Mouse (Mus musculus): ENCODE measurements around the gene Eif4g1. TPM values are rescaled to one million over a fixed set of nuclear protein-coding genes. Genes with fewer than 3 reads are reported as not detected.

Gene Eif4g1
- total RNA-seq, 2 experiments from 2014 or later: 289 to 306 TPM

DNA sequence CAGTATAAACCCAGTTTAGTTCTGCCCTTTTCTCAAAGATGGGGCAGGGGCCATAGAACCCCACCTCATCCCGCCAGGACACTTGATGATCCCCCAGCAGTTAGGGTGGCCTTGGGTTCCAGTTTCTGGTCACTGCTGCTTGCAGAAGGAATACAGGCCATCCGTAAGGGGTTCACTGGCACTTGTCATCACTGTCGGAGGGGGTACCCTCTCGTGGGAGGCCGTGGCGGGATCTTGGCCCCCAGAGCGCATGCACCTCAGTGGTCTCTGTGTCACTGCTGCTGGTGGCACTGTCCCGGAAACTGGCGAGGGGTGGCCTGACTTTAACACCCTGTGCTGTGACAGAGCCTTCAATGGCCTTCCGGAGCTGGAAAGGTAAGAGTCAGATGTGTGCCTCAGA is 35.0 kb downstream of the Eif4g1 start:
- DNase-seq (ENCODE audit: extremely low spot score in 1 of 2, low spot score in 1 of 2): no peak

DNA sequence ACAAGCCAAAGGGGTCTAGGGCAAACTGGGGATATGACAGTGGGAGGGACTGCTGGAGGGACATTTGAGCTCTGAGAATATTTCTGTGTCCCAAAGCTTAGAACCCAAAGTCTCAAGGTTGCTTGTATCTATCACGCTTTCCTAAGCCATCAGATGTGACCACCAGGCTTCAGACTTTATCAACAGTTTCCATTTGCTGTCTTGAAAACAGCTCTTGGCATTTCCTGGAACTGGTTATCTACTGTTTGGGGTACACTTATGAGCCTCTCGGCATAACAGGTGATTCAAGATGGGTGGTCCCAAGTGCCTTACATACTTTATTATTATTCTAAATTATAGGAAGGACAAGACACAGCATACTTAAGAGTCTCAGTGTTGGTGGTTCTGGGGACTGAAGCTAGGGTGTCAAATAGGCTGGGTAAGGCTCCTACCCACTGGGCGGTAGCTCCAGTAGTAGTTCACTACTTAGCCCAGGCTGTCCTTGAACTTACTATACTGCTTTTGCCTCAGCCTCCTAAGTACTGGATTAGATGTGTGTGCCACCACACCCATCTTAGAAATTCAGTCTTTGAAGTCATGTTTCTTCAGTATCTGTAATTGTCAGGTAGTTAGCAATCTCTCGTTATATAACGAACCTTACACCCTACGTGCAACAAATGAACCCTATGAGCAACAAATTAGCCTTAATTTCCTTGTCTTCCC is 35.7 kb downstream of the Eif4g1 start:
- DNase-seq (ENCODE audit: extremely low spot score in 1 of 2, low spot score in 1 of 2): no peak

DNA sequence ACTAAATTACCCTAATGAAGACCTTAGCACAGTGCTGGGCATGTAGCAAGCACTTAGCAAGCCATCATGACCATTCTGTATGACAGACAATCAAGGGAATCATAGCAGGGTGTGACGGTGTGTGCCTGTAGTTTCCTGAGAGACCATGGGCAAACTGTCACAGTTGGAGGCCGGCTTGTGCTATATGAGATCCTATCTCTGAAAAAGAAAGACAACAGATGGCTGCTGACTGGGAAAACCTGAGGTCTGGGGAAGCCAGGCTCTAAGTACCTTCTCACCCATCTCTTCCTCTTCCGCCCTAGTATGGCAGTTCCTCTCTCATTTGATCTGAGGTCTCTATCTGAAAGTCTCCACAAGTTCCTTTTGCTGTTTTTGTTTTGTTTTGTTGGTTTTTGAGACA is 37.7 kb downstream of the Eif4g1 start:
- DNase-seq (ENCODE audit: extremely low spot score in 1 of 2, low spot score in 1 of 2): no peak

DNA sequence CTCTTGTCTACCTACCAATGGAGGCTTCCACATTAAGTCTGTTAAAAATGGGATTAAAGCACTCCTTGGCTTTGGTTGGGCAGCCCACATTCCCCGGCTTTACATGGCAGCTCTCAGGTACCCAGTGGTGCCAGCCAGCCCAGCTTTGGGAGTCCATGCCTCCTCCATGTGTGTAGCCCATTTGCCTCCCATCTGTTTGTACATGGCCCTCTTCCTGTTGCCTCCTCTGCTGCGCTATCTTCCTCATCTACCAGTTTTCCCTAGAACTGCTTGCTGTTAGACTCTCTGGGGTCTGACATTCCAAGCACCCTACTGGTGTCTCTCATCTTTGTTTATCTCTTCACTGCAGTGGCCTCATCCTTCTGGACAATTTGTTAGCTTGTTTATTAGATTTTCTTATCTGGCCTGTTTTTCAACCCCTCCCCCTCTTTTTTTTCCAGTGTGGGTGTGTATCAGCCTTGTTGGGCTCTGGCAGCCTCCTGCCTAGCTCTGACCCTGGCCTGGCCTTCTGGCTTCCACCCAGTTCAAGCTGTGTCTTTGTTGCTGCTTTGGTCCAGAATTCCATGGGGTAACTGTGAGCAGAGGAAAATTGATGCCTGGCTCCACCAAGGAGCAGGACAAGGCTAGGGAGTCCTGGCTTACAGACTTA is 38.4 kb downstream of the Eif4g1 start:
- no peak for DNase-seq (ENCODE audit: extremely low spot score in 1 of 2, low spot score in 1 of 2)

DNA sequence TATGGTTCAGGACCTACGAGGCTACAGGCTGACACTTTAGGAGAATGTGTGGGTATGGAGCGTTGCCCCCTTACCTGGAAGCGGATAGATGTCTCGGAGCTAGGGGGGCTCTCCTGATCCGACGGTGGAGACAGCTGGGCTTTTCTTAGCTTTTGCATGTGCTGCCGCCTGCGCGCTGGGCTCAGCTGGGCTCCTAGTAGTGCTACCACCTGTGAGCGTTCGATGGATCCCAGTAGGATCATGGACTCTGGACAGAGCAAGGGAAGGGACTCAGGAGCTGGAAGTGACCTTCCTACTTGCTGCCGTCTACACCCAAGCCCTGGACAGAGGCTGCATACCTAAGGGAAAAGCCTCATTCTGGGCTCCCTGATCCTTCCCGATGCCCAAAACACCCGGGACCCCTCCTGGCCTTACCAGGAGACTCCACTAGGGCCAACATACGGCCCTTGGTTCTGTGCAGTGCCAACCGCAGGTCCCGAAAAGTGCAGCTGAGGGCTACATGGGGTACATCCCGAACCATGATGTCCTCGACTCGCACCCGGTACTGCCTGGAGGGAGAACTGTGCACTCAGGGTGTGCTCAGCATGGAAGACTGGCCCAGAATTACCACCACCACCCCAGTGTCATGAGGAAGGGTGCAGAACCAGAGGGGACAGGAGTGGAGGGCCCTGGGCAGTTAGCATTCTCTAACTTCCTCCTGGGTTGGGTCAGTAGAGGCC is 40.3 kb downstream of the Eif4g1 start:
- DNase-seq (ENCODE audit: extremely low spot score in 1 of 2, low spot score in 1 of 2): no peak

DNA sequence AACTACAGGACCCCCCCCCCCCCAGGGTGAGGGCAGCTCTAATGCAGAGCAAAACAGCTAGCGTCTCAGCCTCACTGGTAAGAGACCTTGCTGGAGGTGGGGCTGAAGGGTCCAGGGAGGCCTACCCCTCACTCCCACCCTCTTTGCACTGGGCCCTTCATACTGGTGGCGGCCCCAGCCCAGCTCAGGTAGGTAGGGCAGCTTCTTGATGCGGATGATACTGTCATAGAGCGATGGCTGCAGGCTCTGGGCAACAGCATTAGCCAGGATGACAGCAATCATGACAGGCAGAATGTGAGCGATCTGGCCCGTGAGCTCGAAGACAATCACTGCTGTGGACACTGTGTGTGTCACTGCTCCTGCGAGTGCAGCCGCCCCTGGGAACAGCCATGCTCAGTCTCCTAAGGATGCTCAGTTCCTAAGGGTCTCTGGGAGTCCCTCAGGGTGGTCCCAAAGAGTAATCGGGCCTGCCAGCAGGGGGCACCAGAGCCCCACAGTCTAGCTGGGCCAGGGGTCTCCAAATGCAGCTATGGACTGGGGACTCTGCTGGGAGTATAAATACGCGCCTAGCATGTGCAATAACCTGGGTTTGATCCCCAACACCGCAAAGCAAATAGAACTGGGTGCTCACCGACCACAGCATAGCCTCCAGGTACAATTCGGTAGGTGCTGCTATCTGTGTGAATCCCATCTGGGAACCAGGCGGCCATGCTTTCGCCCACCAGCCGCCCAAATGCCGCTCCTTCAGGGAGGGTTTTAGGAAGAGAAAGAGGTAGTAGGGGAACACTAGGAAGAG is 41.0 kb downstream of the Eif4g1 start:
- peak in 1 of 2 experiments; percentile 71 for DNase-seq (ENCODE audit: extremely low spot score in 1 of 2, low spot score in 1 of 2)

DNA sequence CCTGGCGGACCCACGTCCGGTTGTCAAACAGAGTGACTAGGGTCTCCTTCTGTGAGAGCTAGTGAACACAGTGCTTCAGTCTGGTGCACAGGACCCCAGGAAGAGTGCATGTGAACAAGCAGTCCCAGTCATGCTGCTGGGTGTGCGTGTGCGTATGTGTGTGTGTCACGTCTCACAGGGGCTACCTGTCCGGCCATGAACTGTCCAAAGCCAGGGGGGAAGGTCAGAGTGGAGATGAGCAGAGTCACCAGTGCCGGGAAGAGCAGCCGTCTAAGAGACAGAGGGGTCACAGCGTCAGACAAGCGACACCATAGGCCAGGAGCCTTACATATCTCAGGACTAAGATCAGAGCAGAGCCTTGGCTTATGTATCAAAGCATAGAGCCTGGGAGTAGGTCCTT is 42.3 kb downstream of the Eif4g1 start:
- DNase-seq (ENCODE audit: extremely low spot score in 1 of 2, low spot score in 1 of 2): no peak

DNA sequence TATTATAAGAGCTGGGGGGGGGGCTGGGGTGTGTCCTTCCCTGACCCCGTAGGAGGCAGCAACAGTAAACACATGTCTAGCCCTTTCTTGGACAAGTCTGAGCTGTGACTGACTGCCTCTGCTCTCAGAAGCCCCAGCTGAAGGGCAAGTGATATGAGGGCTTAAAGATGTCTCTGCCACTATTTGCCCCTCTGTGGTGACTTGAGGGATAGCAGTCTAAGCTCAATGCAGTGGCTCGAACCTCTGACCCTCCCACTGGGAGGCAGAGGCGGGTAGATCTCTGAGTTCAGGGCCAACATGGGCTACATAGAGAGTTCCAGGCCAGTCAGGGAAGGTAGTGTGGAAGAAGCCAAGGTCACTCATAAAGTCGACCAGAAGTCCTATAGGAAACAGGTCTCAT is 42.7 kb downstream of the Eif4g1 start:
- DNase-seq (ENCODE audit: extremely low spot score in 1 of 2, low spot score in 1 of 2): no peak

DNA sequence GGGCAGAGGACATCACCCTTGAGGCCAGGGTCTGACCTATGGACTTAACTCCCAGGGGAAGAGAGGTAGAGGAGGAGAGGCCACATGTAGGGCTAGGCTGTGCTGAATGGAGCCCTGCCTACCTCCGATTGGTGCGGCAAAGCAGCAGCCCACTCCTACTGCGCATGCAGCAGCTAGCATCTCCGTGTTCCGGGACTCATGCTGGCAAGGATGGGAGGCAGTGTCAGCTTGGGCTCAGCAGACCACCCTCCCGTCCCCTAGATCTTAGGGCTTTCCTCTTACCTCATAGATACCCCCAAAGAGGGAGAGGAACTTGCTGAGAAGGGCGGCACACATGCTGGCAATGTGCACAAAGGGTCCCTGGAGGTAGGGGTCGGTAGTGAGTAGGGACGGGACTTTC is 44.1 kb downstream of the Eif4g1 start:
- no peak for DNase-seq (ENCODE audit: extremely low spot score in 1 of 2, low spot score in 1 of 2)

DNA sequence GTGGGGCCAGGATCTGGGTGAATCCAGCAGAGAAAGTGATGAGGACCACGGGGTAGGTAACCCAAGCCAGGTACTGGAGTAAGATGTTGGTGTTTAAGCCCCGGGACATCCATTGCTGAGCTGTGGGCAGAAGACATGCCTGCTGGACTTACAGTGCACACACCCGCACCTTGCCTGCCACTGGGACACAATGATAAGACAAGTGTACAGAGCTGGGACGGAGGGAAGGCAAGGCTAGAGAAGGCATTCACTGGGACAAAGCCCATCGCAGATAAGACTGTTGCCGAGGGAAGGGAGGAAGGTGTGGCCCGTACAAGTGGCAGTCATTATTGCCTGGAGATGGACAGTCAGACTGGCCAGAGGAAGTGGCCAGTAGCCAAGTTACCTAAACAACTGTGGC is 44.8 kb downstream of the Eif4g1 start:
- no peak for DNase-seq (ENCODE audit: extremely low spot score in 1 of 2, low spot score in 1 of 2)

DNA sequence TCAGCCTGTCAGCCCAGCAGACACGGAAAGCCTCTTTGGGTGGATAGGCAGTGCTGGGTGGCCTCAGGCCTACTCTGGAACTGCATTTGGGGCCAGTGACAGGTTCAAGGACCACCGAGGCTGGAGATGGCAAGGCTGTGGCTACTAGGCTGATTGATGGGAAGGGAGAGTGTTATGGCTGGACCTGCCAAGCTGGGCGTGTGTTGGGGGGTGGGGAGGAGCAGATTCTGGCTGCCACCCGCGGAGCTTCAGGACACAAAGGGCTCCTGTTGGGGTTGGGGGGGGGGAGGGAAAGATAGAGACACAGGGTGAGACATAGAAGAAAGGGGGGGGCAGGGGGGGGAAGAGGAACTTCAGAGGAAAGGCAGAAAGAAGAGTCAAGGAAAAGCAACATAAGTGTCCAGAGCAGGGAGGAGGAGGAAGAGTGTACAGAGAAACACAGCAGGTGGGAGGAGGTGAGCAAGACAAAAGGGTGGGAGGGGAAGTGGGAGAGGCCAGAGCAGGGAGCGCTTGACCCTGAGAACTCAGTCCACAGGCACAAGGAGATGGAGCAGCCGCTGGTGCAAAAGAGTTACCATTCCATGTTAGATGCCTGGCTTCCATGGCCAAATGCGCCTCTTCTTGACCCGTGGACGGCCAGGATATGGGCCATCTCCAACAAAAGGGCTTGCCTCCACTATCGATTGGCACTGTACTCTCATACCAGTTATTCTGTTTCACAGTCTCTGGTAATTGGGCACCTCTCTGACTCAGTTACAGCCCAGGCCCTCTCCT is 46.4 kb downstream of the Eif4g1 start:
- no peak for DNase-seq (ENCODE audit: extremely low spot score in 1 of 2, low spot score in 1 of 2)

DNA sequence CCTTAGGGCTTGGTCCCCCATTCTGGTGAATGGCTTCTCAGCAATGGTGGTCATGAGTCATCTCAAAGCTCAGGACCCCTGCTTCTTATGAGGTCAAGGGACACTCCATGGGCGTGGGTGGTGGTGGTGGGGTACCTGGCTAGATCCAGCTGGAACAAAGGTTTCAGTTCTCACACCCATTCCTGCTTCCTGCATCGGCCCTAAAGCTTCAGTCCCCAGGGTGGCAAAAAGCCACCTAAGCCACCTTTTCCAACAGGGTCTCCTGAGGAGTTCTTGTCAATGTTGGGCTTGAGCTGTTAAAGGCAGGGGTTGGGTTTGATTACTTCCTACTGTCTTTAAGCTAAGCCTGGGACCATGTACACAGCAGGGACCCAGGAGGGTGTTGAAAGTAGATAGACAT is 47.0 kb downstream of the Eif4g1 start:
- DNase-seq (ENCODE audit: extremely low spot score in 1 of 2, low spot score in 1 of 2): no peak

DNA sequence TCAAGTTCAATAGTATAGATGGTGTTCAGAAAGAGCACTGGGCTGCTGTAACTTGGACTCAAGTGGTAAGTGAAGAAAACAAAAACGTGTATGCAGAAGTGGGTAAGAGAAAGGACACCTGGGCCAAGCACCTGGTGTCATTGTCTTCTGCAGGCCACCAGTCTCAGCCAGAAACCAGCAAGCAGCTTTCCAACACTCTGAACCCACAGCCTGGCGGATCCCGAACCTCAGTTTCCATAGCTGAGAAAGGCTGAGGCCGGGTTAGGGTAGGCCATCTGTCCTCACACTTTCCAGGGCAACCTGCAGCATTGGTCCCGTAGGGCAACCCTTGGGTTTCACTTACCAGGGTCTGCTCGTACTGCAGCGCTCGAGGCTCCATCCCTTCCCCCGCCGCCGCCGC is 47.5 kb downstream of the Eif4g1 start:
- DNase-seq (ENCODE audit: extremely low spot score in 1 of 2, low spot score in 1 of 2): no peak

DNA sequence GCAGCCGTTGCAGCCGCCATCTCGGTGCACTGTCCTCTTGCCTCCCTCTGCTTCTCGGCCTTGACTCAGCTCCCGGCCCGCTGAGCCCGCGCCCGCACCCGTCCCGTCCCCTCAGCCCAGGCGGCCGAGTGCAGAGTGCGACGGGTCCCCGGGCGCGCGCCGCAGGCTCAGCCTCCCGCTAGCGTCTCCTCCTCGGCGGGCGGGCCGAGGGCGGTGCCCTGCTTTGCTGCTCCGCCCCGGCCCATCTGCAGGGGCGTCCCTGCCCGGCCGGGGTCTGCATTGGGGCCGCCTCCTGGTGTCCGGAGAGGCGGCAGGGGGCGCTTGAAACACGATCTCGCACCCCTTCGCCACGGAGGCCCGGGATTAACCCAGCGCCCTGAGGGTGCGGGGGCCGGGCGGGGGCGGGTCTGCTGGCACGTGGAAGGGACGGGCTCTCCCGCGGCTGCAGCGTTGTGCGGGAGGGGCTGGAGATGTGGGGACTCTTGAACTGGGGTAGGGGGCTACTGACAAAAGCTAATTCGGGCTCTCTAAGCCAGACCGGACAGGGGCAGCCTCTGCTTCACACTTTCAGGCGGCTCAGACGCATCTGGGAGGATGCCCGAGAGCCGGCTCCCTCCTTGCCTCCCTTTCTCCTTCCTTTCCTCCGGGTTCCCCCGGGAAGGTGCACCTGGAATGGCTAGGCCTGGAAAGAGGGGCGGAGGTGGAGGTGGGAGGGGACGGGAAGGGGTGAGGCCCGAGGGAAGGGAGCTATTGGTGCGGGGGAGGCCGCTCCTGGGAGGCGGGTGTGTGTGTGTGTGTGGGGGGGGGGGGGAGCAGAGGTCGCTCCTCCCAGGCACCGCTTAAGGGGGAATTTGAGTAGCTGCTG is 48.1 kb downstream of the Eif4g1 start:
- peak; percentile 68 to 83 for DNase-seq (ENCODE audit: extremely low spot score in 1 of 2, low spot score in 1 of 2)

DNA sequence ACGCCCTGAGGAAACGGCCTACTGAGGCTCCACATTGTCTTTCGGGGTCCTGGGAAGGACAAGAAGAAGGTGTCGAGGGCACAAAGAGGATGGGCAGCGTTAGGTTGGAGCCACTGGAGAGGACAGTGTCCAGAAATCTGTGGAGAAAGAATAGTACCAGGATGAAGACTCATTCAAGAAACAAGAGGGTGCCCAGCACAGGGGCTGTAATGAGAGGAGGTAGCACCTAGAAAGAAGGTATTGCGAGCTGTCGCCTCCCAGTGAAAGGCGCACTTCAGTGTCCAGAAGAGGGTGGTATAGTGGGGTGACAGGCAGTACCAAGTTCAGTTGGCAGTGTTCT is 48.7 kb downstream of the Eif4g1 start:
- DNase-seq (ENCODE audit: extremely low spot score in 1 of 2, low spot score in 1 of 2): no peak

DNA sequence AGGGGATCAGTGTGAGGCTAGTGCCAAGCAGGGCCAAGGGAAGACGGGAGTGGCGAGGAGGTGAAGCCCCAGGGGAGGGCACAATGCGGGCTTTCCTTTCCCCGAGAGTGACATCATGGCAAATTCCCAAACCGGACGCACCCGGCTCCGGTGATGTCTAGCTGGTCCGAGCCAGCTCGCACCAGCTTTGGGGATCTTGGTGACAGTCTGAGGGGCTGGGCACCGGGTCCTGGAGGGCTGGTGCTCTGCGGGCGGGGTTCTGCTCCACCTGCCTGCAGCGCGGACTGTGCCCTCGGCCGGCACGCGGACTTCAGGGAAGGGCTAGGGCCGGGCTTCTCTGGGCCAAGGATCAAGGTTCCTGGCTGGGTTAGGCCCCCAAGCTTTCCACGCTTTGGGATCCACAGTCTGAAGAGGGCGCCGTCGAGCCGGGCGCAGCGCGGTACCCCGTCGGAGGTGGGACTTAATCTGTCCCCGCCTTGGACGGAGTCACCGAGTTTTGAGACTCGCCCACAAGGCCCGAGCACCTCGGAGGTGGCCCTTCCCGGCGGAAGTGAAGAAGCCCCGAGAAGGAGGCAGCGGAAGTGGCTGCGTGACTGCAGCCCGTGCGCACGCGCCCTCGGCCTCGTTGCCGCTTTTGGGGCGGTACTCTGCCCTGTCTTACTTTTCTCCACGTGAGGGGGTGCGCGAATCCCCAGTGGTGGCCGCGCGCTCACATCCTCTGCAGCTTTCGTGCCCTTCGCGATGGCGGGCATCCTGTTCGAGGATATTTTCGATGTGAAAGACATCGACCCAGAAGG is 49.3 kb downstream of the Eif4g1 start, which contains the start of the genes Polr2h and Clcn2:
Gene Polr2h, plus strand, starts transcription at position 485 of the 797 bp plus-strand sequence.
Gene Clcn2, minus strand, starts transcription at position 566 of the 797 bp plus-strand sequence.
- DNase-seq (ENCODE audit: extremely low spot score in 1 of 2, low spot score in 1 of 2): peak; percentile 94 to 96

DNA sequence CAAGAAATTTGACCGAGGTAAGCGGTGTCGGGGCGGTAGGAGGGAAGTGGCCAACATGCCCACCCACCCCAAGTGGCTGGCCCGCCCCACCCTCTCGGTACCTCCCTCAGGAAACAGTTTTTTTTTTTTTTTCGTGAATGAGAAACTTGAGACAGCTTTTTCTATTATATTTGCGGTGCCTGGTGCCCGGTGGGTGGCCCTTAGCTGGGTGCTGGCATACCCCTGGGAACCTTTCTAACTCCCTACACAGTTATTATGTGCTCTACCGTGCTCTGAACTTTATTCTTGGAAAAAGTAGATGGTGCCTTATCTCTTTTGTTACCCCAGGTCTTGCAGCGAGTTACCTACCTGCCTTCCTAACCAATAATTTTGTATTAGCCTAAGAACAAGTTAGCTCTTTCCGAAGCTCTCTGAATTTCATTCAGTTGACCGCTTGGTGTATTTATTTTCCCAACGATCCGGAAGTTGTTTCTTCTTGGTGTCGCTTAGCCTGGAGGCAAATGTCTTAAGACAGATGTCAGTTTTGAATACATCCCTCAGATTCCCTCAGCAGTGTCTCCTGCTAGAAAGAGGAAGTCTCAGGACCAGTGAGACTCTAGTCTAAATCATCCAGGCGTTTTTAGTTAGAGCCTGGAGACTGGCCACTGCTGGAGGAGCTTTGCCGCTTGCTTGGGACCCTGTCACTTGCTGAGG is 50.0 kb downstream of the Eif4g1 start:
- no peak for DNase-seq (ENCODE audit: extremely low spot score in 1 of 2, low spot score in 1 of 2)

DNA sequence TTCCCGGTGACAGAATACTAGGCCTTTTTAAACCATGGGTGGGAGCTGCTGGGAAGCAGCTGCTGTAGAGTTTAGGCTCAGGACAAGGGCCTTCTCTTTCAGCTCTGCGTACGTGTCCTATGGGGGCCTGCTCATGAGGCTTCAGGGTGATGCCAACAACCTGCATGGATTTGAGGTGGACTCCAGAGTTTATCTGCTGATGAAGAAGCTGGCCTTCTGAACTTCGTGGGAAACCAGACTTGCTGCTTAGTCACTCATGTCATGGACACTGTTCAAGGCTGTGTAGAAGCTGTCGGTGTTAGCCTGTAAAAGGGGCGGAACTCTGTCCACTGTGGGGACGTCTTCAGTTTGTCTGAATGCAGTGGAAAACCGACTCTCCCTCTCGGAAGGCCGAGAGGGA is 53.7 kb downstream of the Eif4g1 start:
- DNase-seq (ENCODE audit: extremely low spot score in 1 of 2, low spot score in 1 of 2): no peak

All from layer of hippocampus, postnatal 25 days (tissue).